Mouse (Mus musculus) lung, adult 2 months (tissue): ENCODE results near the gene Vmn1r155. TPM values are rescaled to one million over a fixed set of nuclear protein-coding genes. Genes with fewer than 3 reads are reported as not detected.
"Not testable (repeated sequence)": the region's sequence is repeated elsewhere in the genome, so short reads cannot be mapped to it uniquely, and the experiment has no call there.

Experiments
- DNase-seq: peaks from one replicate; pipeline ENCODE4 v3.0.0; 2022
- H3K4me1 ChIP-seq: fragments of 200-500 bp; 2 replicates; pipeline ENCODE4 v1.6.1; 2011; ENCODE audit warnings: low read length; ENCODE audit not compliant: control insufficient read depth, insufficient read depth
- H3K4me3 ChIP-seq: fragments of 200-500 bp; replicated peaks from 2 replicates; pipeline ENCODE3; 2011; ENCODE audit warnings: low read depth, mild to moderate bottlenecking, control low read depth, low read length; ENCODE audit errors: extremely low read depth
- WGBS: fragments of 180-500 bp; shearing (Covaris S2); methylation state at CpG from one replicate; pipeline ENCODE4 v1.1.7; 2018; 5-methylcytosine and 5-hydroxymethylcytosine counted together
- polyA plus RNA-seq: library from polyadenylated mRNA; depleted of rRNA; stranded (reverse); fragments of >200 nt; gene quantifications from 2 replicates; pipeline ENCODE4 v1.2.3, GENCODE M21; 2012; rRNA removed

Vmn1r155 gene
- polyA plus RNA-seq: not detected in 2 replicates

DNA sequence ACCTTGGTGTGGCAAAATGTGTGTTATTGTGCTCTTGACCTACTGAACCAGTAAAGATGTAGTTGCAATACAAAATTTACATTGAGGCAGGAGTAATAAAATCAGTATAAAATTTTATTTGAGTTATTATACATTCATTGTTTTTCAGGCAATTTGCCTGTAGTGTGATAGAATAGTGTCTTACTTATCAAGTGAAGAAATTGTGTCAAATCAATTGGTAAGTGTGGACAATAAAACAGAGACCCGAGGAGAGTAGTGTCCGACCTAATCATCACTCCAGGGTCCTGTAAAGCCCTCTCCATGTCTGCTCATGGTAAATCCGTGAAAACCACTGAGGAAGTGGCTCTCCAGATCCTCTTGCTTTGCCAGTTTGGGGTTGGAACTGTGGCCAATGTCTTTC, at the start of gene Vmn1r155:
Gene Vmn1r155, plus strand, starts transcription at position 301 of the 400 bp plus-strand sequence.
- WGBS: no CpG with 5 or more reads among the region's 3 CpGs
- H3K4me1 ChIP-seq, H3K4me3 ChIP-seq, DNase-seq: not testable (repeated sequence)

DNA sequence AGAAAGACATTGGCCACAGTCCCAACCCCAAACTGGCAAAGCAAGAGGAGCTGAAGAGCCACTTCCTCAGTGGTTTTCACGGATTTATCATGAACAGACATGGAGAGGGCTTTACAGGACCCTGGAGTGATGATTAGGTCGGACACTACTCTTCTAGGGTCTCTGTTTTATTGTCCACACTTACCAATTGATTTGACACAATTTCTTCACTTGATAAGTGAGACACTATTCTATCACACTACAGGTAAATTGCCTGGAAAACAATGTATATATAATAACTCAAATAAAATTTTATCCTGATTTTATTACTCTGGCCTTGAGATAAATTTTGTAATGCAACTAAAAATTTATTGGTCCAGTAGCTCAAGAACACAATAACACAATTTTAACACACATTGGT, 34.4 kb downstream of the Vmn1r155 start, which contains the start of gene Gm8693:
Gene Gm8693, minus strand, starts transcription at position 101 of the 400 bp plus-strand sequence.
- WGBS: no CpG with 5 or more reads among the region's 2 CpGs
- H3K4me1 ChIP-seq, DNase-seq, H3K4me3 ChIP-seq: not testable (repeated sequence)

Other genes starting within 250 kb of the Vmn1r155 start
- not detected in 2 replicates for gene Vmn1r148, start 244.4 kb upstream of the Vmn1r155 start, polyA plus RNA-seq
- gene Vmn1r149, start 219.8 kb upstream of the Vmn1r155 start, polyA plus RNA-seq: not detected in 2 replicates
- not detected in 2 replicates for gene Gm10665, start 193.9 kb upstream of the Vmn1r155 start, polyA plus RNA-seq
- not detected in 2 replicates for gene Vmn1r151, start 158.3 kb upstream of the Vmn1r155 start, polyA plus RNA-seq
- not detected in 2 replicates for gene Vmn1r152, start 135.1 kb upstream of the Vmn1r155 start, polyA plus RNA-seq
- gene Gm8677, start 123.1 kb upstream of the Vmn1r155 start, polyA plus RNA-seq: not detected in 2 replicates
- gene Gm4201, start 92.7 kb upstream of the Vmn1r155 start, polyA plus RNA-seq: not detected in 2 replicates
- not detected in 2 replicates for gene Gm4565, start 69.9 kb upstream of the Vmn1r155 start, polyA plus RNA-seq
- not detected in 2 replicates for gene Gm8693, start 34.3 kb downstream of the Vmn1r155 start, polyA plus RNA-seq
- not detected in 2 replicates for gene Gm4567, start 61.7 kb downstream of the Vmn1r155 start, polyA plus RNA-seq
- gene Vmn1r157, start 103.7 kb downstream of the Vmn1r155 start, polyA plus RNA-seq: not detected in 2 replicates
- not detected in 2 replicates for gene Vmn1r158, start 132.8 kb downstream of the Vmn1r155 start, polyA plus RNA-seq
- not detected in 2 replicates for gene Vmn1r159, start 185.6 kb downstream of the Vmn1r155 start, polyA plus RNA-seq
- gene Vmn1r160, start 213.2 kb downstream of the Vmn1r155 start, polyA plus RNA-seq: not detected in 2 replicates